Mouse (Mus musculus) liver, embryonic 15.5 days (tissue): ENCODE measurements around the gene Pbx4. TPM values are rescaled to one million over a fixed set of nuclear protein-coding genes. Genes with fewer than 3 reads are reported as not detected.
A peak's percentile ranks its signal among the peaks of the same experiment; 100 is the strongest.

Experiments used
- ATAC-seq: fragments of 200-750 bp; cut with Nextera tagmentation; 2 replicates; pipeline ENCODE4 v1.8.0; 2017; ENCODE audit warnings: moderate number of reproducible peaks, mild to moderate bottlenecking, moderate library complexity; ENCODE audit not compliant: insufficient read depth
- H3K27ac ChIP-seq: fragments of 300-500 bp; sonication (generic); replicated peaks from 2 replicates; pipeline ENCODE4 v1.5.1; 2015; ENCODE audit warnings: mild to moderate bottlenecking, inconsistent platforms
- H3K27me3 ChIP-seq: fragments of 300-500 bp; sonication (generic); 2 replicates; pipeline ENCODE4 v1.6.1; 2015; ENCODE audit warnings: mild to moderate bottlenecking, inconsistent platforms
- H3K36me3 ChIP-seq: fragments of 300-500 bp; sonication (generic); replicated peaks from 2 replicates; pipeline ENCODE4 v1.6.1; 2015; ENCODE audit warnings: moderate library complexity, mild to moderate bottlenecking, inconsistent platforms
- H3K4me1 ChIP-seq: fragments of 300-500 bp; sonication (generic); replicated peaks from 2 replicates; pipeline ENCODE4 v1.6.1; 2015; ENCODE audit warnings: inconsistent platforms
- H3K4me2 ChIP-seq: fragments of 300-500 bp; sonication (generic); 2 replicates; pipeline ENCODE4 v1.6.1; 2015; ENCODE audit warnings: moderate library complexity, mild to moderate bottlenecking, inconsistent platforms
- H3K4me3 ChIP-seq: fragments of 300-500 bp; sonication (generic); replicated peaks from 2 replicates; pipeline ENCODE4 v1.5.1; 2015; ENCODE audit warnings: mild to moderate bottlenecking, inconsistent platforms
- H3K9ac ChIP-seq: fragments of 300-500 bp; sonication (generic); 2 replicates; pipeline ENCODE4 v1.6.1; 2015; ENCODE audit warnings: moderate library complexity, mild to moderate bottlenecking, inconsistent platforms
- H3K9me3 ChIP-seq: fragments of 300-500 bp; sonication (generic); replicated peaks from 2 replicates; pipeline ENCODE4 v1.6.1; 2016; ENCODE audit warnings: inconsistent platforms
- WGBS: fragments of 180-500 bp; shearing (Covaris S2); methylation state at CpG from one replicate; pipeline ENCODE4 v1.1.7; 2015; ENCODE audit warnings: mixed read lengths; ENCODE audit not compliant: insufficient replicate concordance; 5-methylcytosine and 5-hydroxymethylcytosine counted together
- polyA plus RNA-seq: library from polyadenylated mRNA; unstranded; fragments of >200 nt; fragmentation: Nextera tagmentation; extraction: Ambion mirVana; gene quantifications from 2 replicates; pipeline ENCODE4 v1.2.1, GENCODE M21; 2015

Gene Pbx4
- polyA plus RNA-seq, 1 experiment from 2014 or later: 2.0 TPM

DNA sequence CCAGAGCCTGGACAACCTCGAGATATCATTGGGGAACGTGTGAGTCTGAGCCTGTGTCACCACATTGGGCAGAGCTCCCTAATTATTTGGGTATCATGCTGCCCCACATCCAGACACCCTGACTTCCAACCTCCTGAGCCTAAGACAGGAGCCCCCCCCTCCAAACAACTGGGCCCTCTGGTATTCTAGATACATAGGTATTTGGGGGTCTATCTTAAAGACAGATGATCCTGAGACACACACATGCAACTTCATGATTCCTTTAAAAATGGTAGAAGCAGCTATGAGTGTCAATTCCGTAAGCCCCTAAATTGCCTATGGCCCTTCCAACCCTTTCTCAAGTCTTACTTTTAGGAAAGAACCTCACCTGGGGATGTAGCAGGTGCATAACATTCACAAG, 22.5 kb upstream of the Pbx4 start:
- WGBS: 40% methylated on average over 3 of the region's 3 CpGs
- H3K36me3 ChIP-seq: peaks cover 49% of the 10 kb centered on the region
- H3K4me1 ChIP-seq: peaks cover 19% of the 10 kb centered on the region
- no peak overlapping the region for H3K9ac ChIP-seq
- H3K9me3 ChIP-seq: no peaks in the 10 kb centered on the region
- peak overlapping the region; percentile 87 for H3K4me2 ChIP-seq
- no peak overlapping the region for H3K4me3 ChIP-seq
- H3K27me3 ChIP-seq: no peaks in the 10 kb centered on the region
- H3K27ac ChIP-seq: no peak overlapping the region
- no peak for ATAC-seq

GRCm38 (mm10) chr8:69814881-69815280, 17.4 kb upstream of the Pbx4 start:
- Histone ChIP-seq H3K4me3 (no peak overlapping the region), H3K4me1 (no peaks in the 10 kb centered on the region), H3K27me3 (no peaks in the 10 kb centered on the region), H3K9me3 (no peaks in the 10 kb centered on the region), H3K36me3 (peaks cover 29% of the 10 kb centered on the region), H3K27ac (no peak overlapping the region), H3K9ac (no peak overlapping the region), H3K4me2 (no peak overlapping the region)
- WGBS: 65% methylated on average over 2 of the region's 2 CpGs
- no peak for ATAC-seq

DNA sequence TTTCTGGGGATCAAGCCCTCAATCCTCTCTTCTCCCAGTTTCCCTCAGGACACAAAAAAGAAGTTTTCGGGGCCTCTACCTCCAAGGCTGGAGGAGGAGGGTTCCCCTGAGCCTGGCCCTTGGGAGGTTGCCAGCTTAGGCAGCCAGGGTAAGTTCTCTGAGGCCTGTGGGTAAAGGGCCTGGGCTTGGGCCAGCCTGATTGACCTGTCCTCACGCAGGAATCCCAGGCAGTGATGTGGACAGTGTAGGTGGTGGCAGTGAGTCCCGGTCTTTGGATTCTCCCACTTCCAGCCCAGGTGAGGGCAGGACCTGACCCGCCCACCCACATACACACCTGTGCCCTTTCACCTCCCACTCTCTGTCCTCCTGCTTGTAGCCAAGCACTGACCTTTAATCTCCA, 16.9 kb upstream of the Pbx4 start:
- no peaks in the 10 kb centered on the region for H3K27me3 ChIP-seq
- H3K9ac ChIP-seq: no peak overlapping the region
- H3K27ac ChIP-seq: no peak overlapping the region
- H3K4me2 ChIP-seq: no peak overlapping the region
- ATAC-seq: no peak
- no peaks in the 10 kb centered on the region for H3K4me1 ChIP-seq
- H3K36me3 ChIP-seq: peaks cover 29% of the 10 kb centered on the region
- no peaks in the 10 kb centered on the region for H3K9me3 ChIP-seq
- no peak overlapping the region for H3K4me3 ChIP-seq
- 75% methylated on average over 4 of the region's 4 CpGs for WGBS

GRCm38 (mm10) chr8:69820466-69820865, 11.8 kb upstream of the Pbx4 start:
- H3K27me3 ChIP-seq: peaks cover 9% of the 10 kb centered on the region; the same call in 1 of the 2 replicates
- no peaks in the 10 kb centered on the region for H3K9me3 ChIP-seq
- H3K4me2 ChIP-seq: no peak overlapping the region
- 72% methylated on average over 9 of the region's 9 CpGs for WGBS
- H3K36me3 ChIP-seq: peaks cover 8% of the 10 kb centered on the region
- H3K27ac ChIP-seq: no peak overlapping the region
- no peak overlapping the region for H3K4me3 ChIP-seq
- no peak overlapping the region for H3K9ac ChIP-seq
- peaks cover 13% of the 10 kb centered on the region for H3K4me1 ChIP-seq
- no peak for ATAC-seq

- under 1% methylated on average over 20 of the region's 22 CpGs for WGBS
- Histone ChIP-seq H3K9me3 (no peaks in the 10 kb centered on the region), H3K27ac (no peak overlapping the region), H3K4me3 (peak overlapping the region; percentile 53), H3K9ac (peak overlapping the region; percentile 39; the same call in 1 of the 2 replicates), H3K27me3 (peaks cover 9% of the 10 kb centered on the region; the same call in 1 of the 2 replicates), H3K4me1 (peaks cover 13% of the 10 kb centered on the region), H3K4me2 (peak overlapping the region; percentile 79), H3K36me3 (peaks cover 6% of the 10 kb centered on the region)
- no peak for ATAC-seq
These were observed 10.3 kb upstream of the Pbx4 start for GRCm38 (mm10) chr8:69821971-69822385.

DNA sequence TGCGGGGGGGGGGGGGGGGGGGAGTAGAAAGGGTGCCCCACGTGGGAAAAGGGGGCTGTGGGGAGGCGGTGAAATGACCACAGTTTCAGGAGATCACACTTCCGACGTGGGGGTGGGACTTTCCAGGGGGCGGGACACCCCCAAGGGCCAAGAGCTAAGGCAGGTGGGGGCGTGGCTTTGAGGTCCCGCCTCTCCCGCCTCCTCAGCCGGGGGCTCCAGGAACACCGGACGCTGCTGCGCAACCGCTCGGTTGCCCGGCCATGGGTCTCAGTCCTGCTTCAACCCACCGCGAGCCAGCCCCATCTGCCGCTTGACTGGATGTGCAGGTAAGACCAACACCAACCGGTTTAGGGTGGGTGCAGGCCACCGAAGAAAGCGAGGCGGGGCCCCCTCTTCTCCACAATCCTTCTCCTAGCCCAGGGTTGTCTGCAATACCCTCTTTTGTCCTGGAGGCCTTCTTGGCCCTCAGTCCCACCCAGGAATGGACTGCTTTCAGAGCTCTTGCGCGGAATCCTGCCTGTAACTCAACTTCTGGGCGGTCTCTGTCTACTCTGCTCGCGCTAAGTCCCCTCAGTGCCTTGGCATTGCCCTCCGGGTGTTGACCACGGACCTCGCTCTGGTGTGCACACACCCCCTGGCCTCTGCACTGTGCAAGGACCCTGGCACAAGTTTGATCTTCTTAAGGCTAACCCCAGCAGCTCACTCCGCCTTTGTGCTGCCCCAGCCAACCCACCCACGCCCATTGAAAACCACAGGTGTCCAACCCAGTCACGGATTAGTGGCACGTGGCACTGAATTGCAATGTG, 9.7 kb upstream of the Pbx4 start, which contains the start of gene Lpar2:
Gene Lpar2, plus strand, starts transcription at position 44 of the 806 bp plus-strand sequence.
- H3K27me3 ChIP-seq: peaks cover 9% of the 10 kb centered on the region; the same call in 1 of the 2 replicates
- H3K4me1 ChIP-seq: peaks cover 13% of the 10 kb centered on the region
- H3K4me2 ChIP-seq: peak within 1 kb of the TSS; percentile 79
- H3K9me3 ChIP-seq: no peaks in the 10 kb centered on the region
- ATAC-seq: peak; percentile 63
- WGBS: 3% methylated on average over 32 of the region's 35 CpGs
- no peak within 1 kb of the TSS for H3K27ac ChIP-seq
- peaks cover 6% of the 10 kb centered on the region for H3K36me3 ChIP-seq
- H3K4me3 ChIP-seq: peak within 1 kb of the TSS; percentile 53
- peak within 1 kb of the TSS; percentile 39; the same call in 1 of the 2 replicates for H3K9ac ChIP-seq

GRCm38 (mm10) chr8:69826371-69826770, 5.9 kb upstream of the Pbx4 start:
- H3K27ac ChIP-seq: no peak overlapping the region
- no peaks in the 10 kb centered on the region for H3K9me3 ChIP-seq
- no peak for ATAC-seq

GRCm38 (mm10) chr8:69837057-69837682, 4.9 kb downstream of the Pbx4 start:
- H3K27ac ChIP-seq: no peak overlapping the region
- no peak overlapping the region for H3K9ac ChIP-seq
- H3K4me1 ChIP-seq: peaks cover 13% of the 10 kb centered on the region
- no peak overlapping the region for H3K4me3 ChIP-seq
- H3K9me3 ChIP-seq: no peaks in the 10 kb centered on the region
- H3K4me2 ChIP-seq: no peak overlapping the region
- no peaks in the 10 kb centered on the region; the same call in 1 of the 2 replicates for H3K27me3 ChIP-seq
- H3K36me3 ChIP-seq: no peaks in the 10 kb centered on the region
- no peak for ATAC-seq
- WGBS: 56% methylated on average over 8 of the region's 8 CpGs

More at GRCm38 (mm10) chr8:69826371-69826770, 5.9 kb upstream of the Pbx4 start:
- no peak overlapping the region for H3K9ac ChIP-seq
- no peak overlapping the region for H3K4me3 ChIP-seq
- peaks cover 9% of the 10 kb centered on the region; the same call in 1 of the 2 replicates for H3K27me3 ChIP-seq
- H3K4me1 ChIP-seq: peaks cover 13% of the 10 kb centered on the region
- 82% methylated on average over 12 of the region's 12 CpGs for WGBS
- no peaks in the 10 kb centered on the region for H3K36me3 ChIP-seq
- no peak overlapping the region for H3K4me2 ChIP-seq

- Histone ChIP-seq H3K4me1 (peaks cover 16% of the 10 kb centered on the region), H3K27me3 (no peaks in the 10 kb centered on the region), H3K4me3 (no peak overlapping the region), H3K9ac (no peak overlapping the region), H3K27ac (no peak overlapping the region), H3K36me3 (no peaks in the 10 kb centered on the region), H3K9me3 (no peaks in the 10 kb centered on the region), H3K4me2 (no peak overlapping the region)
- 48% methylated on average over 3 of the region's 3 CpGs for WGBS
- no peak for ATAC-seq
These were observed 15.1 kb downstream of the Pbx4 start for GRCm38 (mm10) chr8:69847167-69848065.

DNA sequence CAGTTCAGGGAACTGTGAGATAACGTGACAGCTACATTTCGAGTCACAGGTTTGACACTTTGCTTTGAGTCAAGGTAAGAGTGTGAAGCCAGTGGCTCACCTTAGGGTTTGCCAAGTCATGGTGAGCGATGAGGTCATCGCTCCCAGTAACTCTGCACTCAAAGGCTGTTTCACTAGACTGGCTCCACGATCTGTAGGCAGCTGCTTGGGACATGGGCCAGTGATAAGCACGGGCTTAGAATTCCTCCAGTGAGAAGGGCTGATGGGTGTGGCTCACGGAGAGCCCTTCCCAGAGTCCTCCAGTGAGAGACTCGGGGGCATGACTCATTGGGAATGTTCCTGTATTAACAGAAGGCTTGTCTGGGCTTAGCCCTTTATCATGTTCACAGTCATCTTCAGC, 16.7 kb downstream of the Pbx4 start:
- H3K27ac ChIP-seq: no peak overlapping the region
- 62% methylated on average over 8 of the region's 8 CpGs for WGBS
- ATAC-seq: no peak

More for the DNA sequence above, 16.7 kb downstream of the Pbx4 start:
- H3K9ac ChIP-seq: no peak overlapping the region
- H3K4me1 ChIP-seq: peaks cover 16% of the 10 kb centered on the region
- H3K4me3 ChIP-seq: no peak overlapping the region
- H3K36me3 ChIP-seq: no peaks in the 10 kb centered on the region
- no peaks in the 10 kb centered on the region for H3K27me3 ChIP-seq
- no peak overlapping the region for H3K4me2 ChIP-seq
- no peaks in the 10 kb centered on the region for H3K9me3 ChIP-seq
